Mouse (Mus musculus): ENCODE measurements around the gene Mcu.

GRCm38 (mm10) chr10:59430701-59431218 lies 185.7 kb downstream of the Mcu start:
- no peak for TF ChIP-seq EP300 (IDR thresholded peaks at IDR 0.05; ENCODE audit: low read depth)
- TF ChIP-seq CTCF (IDR thresholded peaks at IDR 0.05; ENCODE audit: low read depth), result no peak

Data from heart, postnatal 0 days (tissue).